17 mouse cellular contexts compared by ENCODE assay signal in the genomic region with DNA sequence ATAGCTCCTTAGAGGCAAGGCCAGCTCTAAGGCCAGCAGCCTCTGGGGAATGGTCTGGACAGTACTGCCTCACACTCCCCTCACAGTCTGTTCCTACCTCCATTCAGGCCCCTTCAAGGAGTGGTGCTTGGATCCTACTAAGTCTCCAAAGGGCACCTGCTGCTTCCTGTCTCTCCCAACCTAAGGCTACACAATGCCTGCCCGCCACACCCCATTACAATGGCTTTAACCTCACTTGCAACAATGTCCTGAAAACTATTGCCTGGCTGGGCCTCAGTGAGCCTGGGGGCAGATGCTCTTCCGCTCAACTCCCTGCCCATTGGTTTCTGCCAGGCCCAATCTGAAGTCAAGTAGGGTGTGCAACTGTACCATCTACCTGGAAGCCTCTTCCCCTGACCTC.
"Had no signal": no experiment of that assay in that cellular context is flagged by ENCODE, and none has a peak within 500 bp of the region (broad histone marks: within the 10 kb centered on the region; RNA-seq: fewer than 3 reads in every experiment).

No protein-coding gene starts in this region.

- H3K4me3 ChIP-seq: midbrain, embryonic 10.5 days; midbrain, embryonic 12.5 days; myocyte; neural tube, embryonic 13.5 days; neural tube, embryonic 15.5 days had no signal

- H3K4me2 ChIP-seq: lung, embryonic 14.5 days; midbrain, embryonic 12.5 days; neural tube, embryonic 13.5 days; neural tube, embryonic 15.5 days had no signal

- H3K27ac ChIP-seq: midbrain, embryonic 10.5 days; midbrain, embryonic 12.5 days; neural tube, embryonic 13.5 days; neural tube, embryonic 15.5 days had no signal

- H3K9me3 ChIP-seq: midbrain, embryonic 10.5 days; midbrain, embryonic 12.5 days; neural tube, embryonic 13.5 days; neural tube, embryonic 15.5 days had no signal

- DNase-seq: lung, adult 18-20 months; lung, embryonic 14.5 days; lung, postnatal 10 days; lung, postnatal 4 days; midbrain, embryonic 14.5 days; retina, postnatal 1 day; right cerebral cortex, postnatal 14 days; spleen, adult 18-20 months; thymus, adult 18-20 months; thymus, postnatal 14 days; thymus, postnatal 36 days had no signal

- ATAC-seq: midbrain, embryonic 16.5 days had no signal

- H3K27me3 ChIP-seq: midbrain, embryonic 12.5 days; neural tube, embryonic 13.5 days; neural tube, embryonic 15.5 days had no signal

- H3K9ac ChIP-seq: lung, embryonic 14.5 days; midbrain, embryonic 12.5 days; neural tube, embryonic 13.5 days; neural tube, embryonic 15.5 days had no signal
